Mouse (Mus musculus) cerebellum, adult 2 months (tissue): ENCODE results near the gene Timp4. TPM values are rescaled to one million over a fixed set of nuclear protein-coding genes. Genes with fewer than 3 reads are reported as not detected.
"Not testable (repeated sequence)": the region's sequence is repeated elsewhere in the genome, so short reads cannot be mapped to it uniquely, and the experiment has no call there.

Experiments
- DNase-seq, 2 experiments: peaks; one replicate each; pipeline ENCODE4 v3.0.0; 2021
- H3K27ac ChIP-seq: fragments of 200-500 bp; 2 replicates; pipeline ENCODE4 v1.5.1; 2012; ENCODE audit warnings: low read length, control low read depth, inconsistent platforms; ENCODE audit not compliant: insufficient read depth
- H3K27me3 ChIP-seq: fragments of 200-500 bp; 2 replicates; pipeline ENCODE4 v1.6.1; 2012; ENCODE audit warnings: inconsistent platforms, mild to moderate bottlenecking, low read length, moderate library complexity; ENCODE audit not compliant: control insufficient read depth, insufficient read depth
- H3K4me1 ChIP-seq: fragments of 200-500 bp; 2 replicates; pipeline ENCODE4 v1.6.1; 2011; ENCODE audit warnings: low read length; ENCODE audit not compliant: control insufficient read depth, insufficient read depth
- H3K4me3 ChIP-seq: fragments of 200-500 bp; replicated peaks from 2 replicates; pipeline ENCODE3; 2011; ENCODE audit warnings: mild to moderate bottlenecking, low read depth, low read length, control low read depth; ENCODE audit not compliant: insufficient read depth
- CTCF ChIP-seq: fragments of 200-500 bp; IDR thresholded peaks from 2 replicates; pipeline ENCODE4 v1.5.1; 2011; ENCODE audit warnings: low read depth, mild to moderate bottlenecking, control low read depth, low read length, moderate library complexity, borderline replicate concordance; ENCODE audit not compliant: insufficient read depth
- POLR2A ChIP-seq: fragments of 200-500 bp; IDR thresholded peaks from 2 replicates; pipeline ENCODE4 v1.6.1; 2011; ENCODE audit warnings: low read length, control low read depth, borderline replicate concordance; ENCODE audit not compliant: insufficient read depth
- WGBS: fragments of 180-500 bp; shearing (Covaris S2); methylation state at CpG from one replicate; pipeline ENCODE4 v1.1.7; 2018; 5-methylcytosine and 5-hydroxymethylcytosine counted together
- polyA plus RNA-seq: library from polyadenylated mRNA; depleted of rRNA; stranded (reverse); fragments of >200 nt; gene quantifications from 2 replicates; pipeline ENCODE4 v1.2.3, GENCODE M21; 2012

Timp4 gene
- polyA plus RNA-seq, 1 experiment, result 111 TPM

- no peaks in the 10 kb centered on the region for H3K27me3 ChIP-seq
- no peak overlapping the region for H3K4me3 ChIP-seq
- H3K27ac ChIP-seq, result peak overlapping the region; percentile 18; the same call in 1 of the 2 replicates
- TF ChIP-seq CTCF, result no peak
- TF ChIP-seq POLR2A, result no peak
- WGBS, result 39% methylated on average over 3 of the region's 3 CpGs
- DNase-seq, result peak in 1 of 2 experiments; percentile 75
- H3K4me1 ChIP-seq, result peaks cover 47% of the 10 kb centered on the region
Measured at GRCm38 (mm10) chr6:115245500-115246058, 6.4 kb downstream of the Timp4 start.

- peaks cover 57% of the 10 kb centered on the region for H3K4me1 ChIP-seq
- no peaks in the 10 kb centered on the region for H3K27me3 ChIP-seq
- TF ChIP-seq CTCF, result peak; percentile 35; the same call in 1 of the 2 replicates
- no peak for TF ChIP-seq POLR2A
- no peak overlapping the region for H3K4me3 ChIP-seq
- H3K27ac ChIP-seq, result peak overlapping the region; percentile 63
- peak; percentile 63 to 81 for DNase-seq
- 12% methylated on average over 2 of the region's 2 CpGs for WGBS
Measured at GRCm38 (mm10) chr6:115244222-115244621, 7.8 kb downstream of the Timp4 start.

DNA sequence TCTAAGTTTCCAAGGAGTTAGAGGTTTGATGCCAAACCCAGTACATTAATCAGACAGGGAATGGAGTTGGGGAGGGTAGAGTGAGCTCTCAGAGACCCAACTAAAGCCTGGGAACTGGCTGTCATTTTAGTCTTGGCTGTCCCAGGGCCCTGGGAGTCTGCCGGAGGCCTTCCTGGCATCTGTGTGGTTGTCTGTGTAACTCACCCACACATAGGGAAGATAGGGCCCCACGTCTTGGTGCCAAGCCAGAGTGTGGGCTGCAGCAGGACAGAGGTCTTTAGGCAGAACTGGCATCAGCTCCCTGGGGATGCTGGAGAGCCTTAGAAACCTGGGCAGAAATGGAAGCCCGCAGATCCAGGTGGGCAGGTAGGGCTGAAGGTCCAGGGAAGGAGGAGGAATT lies 10.1 kb downstream of the Timp4 start:
- H3K27ac ChIP-seq, result peak overlapping the region; percentile 33; the same call in 1 of the 2 replicates
- TF ChIP-seq POLR2A (no peak), CTCF (no peak)

DNA sequence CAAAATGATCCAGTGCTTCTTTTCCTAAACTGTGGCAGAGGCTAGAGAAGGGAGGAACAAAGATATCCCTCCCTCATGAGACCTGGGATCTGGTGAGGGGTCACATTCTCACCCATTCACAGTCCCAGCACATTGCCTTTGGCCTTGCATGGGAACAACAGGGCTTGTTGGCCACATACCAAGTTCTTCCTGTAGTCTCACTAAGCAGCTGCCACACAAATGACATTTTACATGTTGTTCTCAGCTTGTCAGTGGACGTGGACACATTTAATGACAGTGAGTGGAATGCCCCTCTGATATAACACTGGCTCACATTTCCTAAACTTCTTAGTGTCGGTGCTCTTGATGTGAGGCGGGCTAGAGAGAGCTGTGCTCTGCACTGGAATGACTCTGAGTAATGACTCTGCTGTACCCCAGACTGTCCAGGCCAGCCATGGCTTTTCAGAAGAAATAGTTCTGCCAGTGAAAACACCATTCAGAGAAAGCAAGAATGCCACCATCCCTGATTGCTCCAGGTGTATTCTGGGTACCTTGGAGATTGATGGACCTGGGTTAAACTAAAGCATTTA lies 10.8 kb downstream of the Timp4 start:
- WGBS, result 63% methylated on average over 3 of the region's 3 CpGs
- peak in 1 of 2 experiments; percentile 32 for DNase-seq
- TF ChIP-seq POLR2A (no peak), CTCF (no peak)
- H3K27ac ChIP-seq, result peak overlapping the region; percentile 62
- H3K4me3 ChIP-seq, result no peak overlapping the region
- no peaks in the 10 kb centered on the region for H3K27me3 ChIP-seq
- peaks cover 72% of the 10 kb centered on the region for H3K4me1 ChIP-seq

More for the DNA sequence above, 10.1 kb downstream of the Timp4 start:
- WGBS, result 34% methylated on average over 3 of the region's 3 CpGs
- peak in 1 of 2 experiments; percentile 38 for DNase-seq
- Histone ChIP-seq H3K4me3 (no peak overlapping the region), H3K27me3 (no peaks in the 10 kb centered on the region), H3K4me1 (peaks cover 74% of the 10 kb centered on the region)

DNA sequence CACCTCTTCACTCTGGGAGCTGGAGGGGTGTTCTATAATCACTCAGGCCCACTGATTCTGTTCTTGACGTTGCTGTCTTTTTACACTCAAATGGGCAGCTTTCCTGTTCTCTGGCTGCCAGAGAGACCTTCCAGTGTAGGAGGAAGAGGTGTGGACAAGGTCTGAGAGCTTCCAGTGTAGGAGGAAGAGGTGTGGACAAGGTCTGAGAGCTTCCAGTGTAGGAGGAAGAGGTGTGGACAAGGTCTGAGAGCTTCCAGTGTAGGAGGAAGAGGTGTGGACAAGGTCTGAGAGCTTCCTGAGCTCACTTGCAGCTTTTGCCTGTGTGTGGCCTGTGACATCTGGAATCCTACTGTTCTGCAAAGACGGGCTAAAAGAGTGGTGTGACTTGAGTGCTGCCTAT lies 11.6 kb downstream of the Timp4 start:
- Histone ChIP-seq H3K4me1 (peaks cover 70% of the 10 kb centered on the region), H3K27ac (peak overlapping the region; percentile 17)
- not testable (repeated sequence) for H3K27me3 ChIP-seq, H3K4me3 ChIP-seq
- peak in 1 of 2 experiments; percentile 23 for DNase-seq
- WGBS, result 35% methylated on average over 2 of the region's 2 CpGs

DNA sequence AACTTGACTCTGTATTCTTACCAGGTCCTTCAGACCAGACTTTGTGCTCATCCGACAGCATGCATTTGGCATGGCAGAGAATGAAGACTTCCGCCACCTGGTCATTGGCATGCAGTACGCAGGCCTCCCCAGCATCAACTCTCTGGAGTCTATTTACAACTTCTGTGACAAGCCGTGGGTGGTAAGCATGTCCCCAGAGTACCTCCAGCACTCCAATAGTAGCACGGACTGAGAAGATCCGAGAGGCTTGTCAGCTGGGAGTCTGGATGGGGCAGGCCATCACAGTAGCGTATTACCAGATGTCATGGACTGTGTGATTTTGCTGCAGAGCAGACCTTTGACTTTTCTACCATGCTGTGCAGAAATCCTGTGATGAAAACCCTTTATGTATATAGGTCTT lies 12.7 kb downstream of the Timp4 start:
- H3K4me3 ChIP-seq, result no peak overlapping the region
- TF ChIP-seq POLR2A (no peak), CTCF (no peak)
- H3K27ac ChIP-seq, result peak overlapping the region; percentile 99
- WGBS, result 17% methylated on average over 7 of the region's 7 CpGs
- DNase-seq, result peak; percentile 51 to 56
- no peaks in the 10 kb centered on the region for H3K27me3 ChIP-seq
- peaks cover 65% of the 10 kb centered on the region for H3K4me1 ChIP-seq

DNA sequence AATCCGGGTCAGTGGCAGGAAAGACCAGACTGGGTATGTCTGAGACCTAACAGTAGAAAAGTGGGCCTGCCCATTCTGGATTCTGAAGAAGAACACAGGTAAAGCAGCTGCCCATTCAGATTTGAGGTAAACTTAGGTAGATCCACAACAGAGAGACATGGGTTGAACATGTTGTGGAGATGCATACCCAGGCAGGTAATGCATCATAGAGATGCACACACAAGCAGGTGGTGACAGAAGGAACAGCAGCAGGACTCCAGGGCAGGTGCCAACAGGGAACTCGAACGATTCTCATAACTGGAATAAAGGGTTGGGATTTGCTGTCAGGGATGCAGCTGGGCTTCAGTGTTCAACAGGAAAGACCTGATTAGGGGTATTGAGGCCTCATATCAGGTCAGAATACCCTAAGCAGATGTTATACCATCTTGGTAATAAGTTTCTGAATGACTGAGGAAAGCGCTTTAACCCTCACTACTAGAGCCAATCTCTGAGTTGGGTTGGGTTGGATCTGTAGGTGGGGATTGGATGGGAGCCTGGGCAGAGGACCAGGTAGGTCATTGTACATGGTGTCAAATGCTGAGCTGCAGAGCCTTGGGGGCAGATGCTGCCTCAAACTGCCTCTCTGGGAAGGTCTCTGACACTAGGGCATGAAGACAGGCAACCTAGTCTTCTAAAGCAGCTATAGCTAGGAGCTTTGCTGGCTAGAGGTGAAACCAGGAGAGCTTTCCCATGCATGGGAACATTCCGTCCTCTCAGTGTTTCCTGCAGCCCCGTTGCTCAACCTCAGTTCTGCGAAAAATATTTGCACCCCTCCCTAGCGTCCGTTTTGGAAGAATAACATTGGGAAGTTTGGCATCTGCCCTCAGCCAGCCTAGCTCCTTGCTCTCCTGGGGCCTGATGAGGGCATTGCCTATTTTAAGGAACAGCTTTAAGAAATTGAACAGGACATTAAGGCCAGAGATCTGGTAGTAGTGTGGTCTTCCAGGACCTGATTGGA lies 13.7 kb downstream of the Timp4 start:
- no peak for TF ChIP-seq CTCF
- no peak for TF ChIP-seq POLR2A
- H3K27ac ChIP-seq, result peak overlapping the region; percentile 99
- no peak overlapping the region for H3K4me3 ChIP-seq
- peaks cover 59% of the 10 kb centered on the region for H3K4me1 ChIP-seq
- no peaks in the 10 kb centered on the region for H3K27me3 ChIP-seq
- DNase-seq, result peak; percentile 96 to 97
- 10% methylated on average over 9 of the region's 9 CpGs for WGBS

GRCm38 (mm10) chr6:115232562-115232961 lies 19.4 kb downstream of the Timp4 start:
- H3K4me1 ChIP-seq, result peaks cover 40% of the 10 kb centered on the region
- H3K27ac ChIP-seq, result peak overlapping the region; percentile 9; the same call in 1 of the 2 replicates
- 74% methylated on average over 1 of the region's 1 CpGs for WGBS
- H3K27me3 ChIP-seq, result no peaks in the 10 kb centered on the region
- DNase-seq, result peak in 1 of 2 experiments; percentile 30
- no peak for TF ChIP-seq POLR2A
- no peak for TF ChIP-seq CTCF
- no peak overlapping the region for H3K4me3 ChIP-seq
